Mouse (Mus musculus): Measurements from ENCODE around the gene Engase. TPM values are rescaled to one million over a fixed set of nuclear protein-coding genes. Genes with fewer than 3 reads are reported as not detected.

The Engase gene
- polyA plus RNA-seq, 1 experiment = 18.3 TPM

DNA sequence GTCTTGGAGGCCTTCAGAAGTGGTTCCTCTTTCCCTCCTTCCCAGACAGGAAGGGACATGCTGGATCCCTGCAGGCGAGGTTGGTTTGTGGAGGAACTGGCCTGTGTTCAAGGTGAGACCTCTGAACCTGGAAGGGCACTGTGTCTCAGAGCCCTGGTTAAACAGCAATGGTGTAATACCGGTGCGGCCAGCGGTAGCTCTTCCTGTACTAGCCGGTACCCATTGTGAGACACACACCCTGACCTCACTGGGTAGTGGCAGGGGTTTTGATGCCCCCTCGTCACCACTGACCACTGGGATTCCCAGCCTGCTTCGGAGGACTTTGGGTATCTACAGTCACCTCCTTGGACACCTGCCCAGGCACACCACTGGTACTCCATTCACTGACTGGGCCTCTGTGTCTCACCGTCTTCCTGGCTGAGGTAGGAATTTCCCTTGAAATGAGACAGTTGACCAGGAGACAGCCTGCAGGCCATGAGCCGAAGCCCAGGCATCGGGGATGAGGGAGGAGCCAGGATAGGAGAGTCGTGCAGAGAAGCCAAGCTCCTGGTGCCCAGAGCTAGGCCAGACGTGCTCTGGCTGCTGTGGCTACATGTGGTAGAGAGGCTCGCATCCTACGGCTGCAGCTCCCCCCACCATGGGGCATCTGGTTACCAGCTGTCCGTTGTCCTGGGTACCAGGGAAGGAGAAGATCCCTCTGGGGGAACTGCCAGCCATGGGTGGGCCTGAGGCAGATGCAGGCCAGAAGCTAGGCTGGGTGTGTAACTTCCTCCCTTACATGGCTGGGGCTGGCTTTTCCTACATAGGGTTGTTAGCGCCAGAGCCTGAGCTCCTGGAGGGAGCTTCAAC is 45.3 kb upstream of the Engase start:
- no peak overlapping the region for H3K4me3 ChIP-seq (ENCODE audit: low read depth, low read length)
- no peaks in the 10 kb centered on the region for H3K27me3 ChIP-seq (ENCODE audit: control insufficient read depth, insufficient read depth, low read length)
- TF ChIP-seq POLR2A (IDR thresholded peaks at IDR 0.05; ENCODE audit: low read depth, low read length) = no peak
- TF ChIP-seq CTCF (IDR thresholded peaks at IDR 0.05; ENCODE audit: extremely low read depth, insufficient read length, insufficient replicate concordance, low read depth, low read length) = no peak
- no peak overlapping the region for H3K27ac ChIP-seq (ENCODE audit: insufficient read depth, low read depth, low read length)
- 82% methylated on average over 16 of the region's 16 CpGs for WGBS
- peaks cover 4% of the 10 kb centered on the region; the same call in 1 of the 2 replicates for H3K4me1 ChIP-seq (ENCODE audit: control insufficient read depth, insufficient read depth, insufficient read length, low read length)
- no peaks in the 10 kb centered on the region for H3K36me3 ChIP-seq (ENCODE audit: control insufficient read depth, insufficient read depth, low read length)

DNA sequence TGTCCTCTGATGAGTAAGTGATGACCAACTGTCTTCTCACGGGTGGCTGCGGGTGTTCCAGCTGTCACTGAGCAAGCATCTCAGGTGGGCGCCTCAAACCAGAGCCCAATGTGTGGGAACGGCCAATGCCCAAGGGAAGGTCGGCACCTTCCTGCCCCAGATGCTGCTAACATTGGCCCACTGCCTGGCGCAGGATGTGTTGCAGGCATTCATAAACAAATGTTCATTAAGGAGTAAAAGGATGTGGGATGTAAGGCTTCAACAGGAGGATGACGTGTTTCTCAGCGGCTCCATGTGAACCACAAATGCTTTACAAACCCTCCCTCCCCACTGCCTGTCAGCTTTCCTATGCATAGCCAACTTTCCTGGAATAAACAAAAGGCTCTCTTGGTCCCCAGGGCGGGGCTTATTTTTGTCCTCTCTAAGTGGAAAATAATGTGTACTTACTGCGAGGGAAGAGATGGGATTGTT is 43.2 kb upstream of the Engase start:
- Histone ChIP-seq H3K4me3 (ENCODE audit: low read depth, low read length) (no peak overlapping the region), H3K4me1 (ENCODE audit: control insufficient read depth, insufficient read depth, insufficient read length, low read length) (peaks cover 8% of the 10 kb centered on the region), H3K36me3 (ENCODE audit: control insufficient read depth, insufficient read depth, low read length) (no peaks in the 10 kb centered on the region), H3K27me3 (ENCODE audit: control insufficient read depth, insufficient read depth, low read length) (no peaks in the 10 kb centered on the region), H3K27ac (ENCODE audit: insufficient read depth, low read depth, low read length) (no peak overlapping the region; the same call in 1 of the 2 replicates)
- TF ChIP-seq CTCF (IDR thresholded peaks at IDR 0.05; ENCODE audit: extremely low read depth, insufficient read length, insufficient replicate concordance, low read depth, low read length) = no peak
- no peak for TF ChIP-seq POLR2A (IDR thresholded peaks at IDR 0.05; ENCODE audit: low read depth, low read length)
- 73% methylated on average over 10 of the region's 10 CpGs for WGBS

DNA sequence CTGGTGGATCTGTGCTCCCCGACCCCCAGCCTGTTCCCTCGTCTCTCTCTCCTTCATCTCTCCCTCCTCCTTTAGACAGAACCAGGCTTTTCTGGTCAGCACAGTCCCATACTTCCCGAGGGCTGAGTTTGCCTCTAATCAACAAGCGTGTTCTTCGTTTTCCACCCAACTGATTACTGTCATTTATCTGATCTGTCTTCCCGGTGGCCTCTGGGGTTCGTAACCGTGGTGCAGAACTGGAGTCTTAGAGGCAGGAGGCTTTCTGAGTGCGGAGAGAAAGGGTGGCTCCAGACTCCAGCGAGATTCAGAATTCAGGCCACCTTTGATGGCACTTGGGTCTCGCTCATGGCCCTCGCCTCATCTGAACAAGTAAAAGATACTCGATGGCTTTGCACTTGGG is 42.5 kb upstream of the Engase start:
- H3K4me1 ChIP-seq (ENCODE audit: control insufficient read depth, insufficient read depth, insufficient read length, low read length) = peaks cover 12% of the 10 kb centered on the region
- H3K27me3 ChIP-seq (ENCODE audit: control insufficient read depth, insufficient read depth, low read length) = no peaks in the 10 kb centered on the region
- no peak overlapping the region for H3K4me3 ChIP-seq (ENCODE audit: low read depth, low read length)
- no peaks in the 10 kb centered on the region for H3K36me3 ChIP-seq (ENCODE audit: control insufficient read depth, insufficient read depth, low read length)
- H3K27ac ChIP-seq (ENCODE audit: insufficient read depth, low read depth, low read length) = no peak overlapping the region
- TF ChIP-seq POLR2A (IDR thresholded peaks at IDR 0.05; ENCODE audit: low read depth, low read length) (no peak), CTCF (IDR thresholded peaks at IDR 0.05; ENCODE audit: extremely low read depth, insufficient read length, insufficient replicate concordance, low read depth, low read length) (no peak)
- 55% methylated on average over 13 of the region's 13 CpGs for WGBS

DNA sequence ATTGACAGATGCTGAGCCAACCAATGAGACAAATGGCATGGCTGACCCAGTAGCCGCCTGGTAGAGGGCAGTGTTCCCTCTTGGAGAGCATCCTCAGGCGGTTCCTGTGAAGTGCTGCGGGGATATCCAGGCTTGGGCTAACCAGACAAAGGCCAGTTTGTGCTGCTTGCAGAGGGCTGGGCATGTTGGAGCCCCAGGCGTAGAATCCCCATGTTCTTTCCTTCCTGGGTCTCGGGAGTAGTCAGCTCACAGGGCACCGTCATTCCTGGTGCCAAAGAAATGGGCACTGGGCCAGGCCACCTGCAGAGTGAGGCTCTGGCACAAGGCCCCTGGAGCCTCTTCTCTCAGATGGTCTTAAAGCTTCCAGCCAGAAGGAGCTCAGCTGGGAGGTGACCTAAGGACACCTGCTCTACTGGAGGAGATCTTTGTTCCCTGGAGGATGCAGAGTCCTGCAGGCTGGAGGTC is 40.1 kb upstream of the Engase start:
- TF ChIP-seq POLR2A (IDR thresholded peaks at IDR 0.05; ENCODE audit: low read depth, low read length) (no peak), CTCF (IDR thresholded peaks at IDR 0.05; ENCODE audit: extremely low read depth, insufficient read length, insufficient replicate concordance, low read depth, low read length) (peak; percentile 10; the same call in 1 of the 2 replicates)
- peaks cover 13% of the 10 kb centered on the region for H3K4me1 ChIP-seq (ENCODE audit: control insufficient read depth, insufficient read depth, insufficient read length, low read length)
- H3K4me3 ChIP-seq (ENCODE audit: low read depth, low read length) = no peak overlapping the region
- WGBS = 9% methylated on average over 6 of the region's 6 CpGs
- no peak overlapping the region for H3K27ac ChIP-seq (ENCODE audit: insufficient read depth, low read depth, low read length)
- H3K36me3 ChIP-seq (ENCODE audit: control insufficient read depth, insufficient read depth, low read length) = no peaks in the 10 kb centered on the region
- no peaks in the 10 kb centered on the region for H3K27me3 ChIP-seq (ENCODE audit: control insufficient read depth, insufficient read depth, low read length)

DNA sequence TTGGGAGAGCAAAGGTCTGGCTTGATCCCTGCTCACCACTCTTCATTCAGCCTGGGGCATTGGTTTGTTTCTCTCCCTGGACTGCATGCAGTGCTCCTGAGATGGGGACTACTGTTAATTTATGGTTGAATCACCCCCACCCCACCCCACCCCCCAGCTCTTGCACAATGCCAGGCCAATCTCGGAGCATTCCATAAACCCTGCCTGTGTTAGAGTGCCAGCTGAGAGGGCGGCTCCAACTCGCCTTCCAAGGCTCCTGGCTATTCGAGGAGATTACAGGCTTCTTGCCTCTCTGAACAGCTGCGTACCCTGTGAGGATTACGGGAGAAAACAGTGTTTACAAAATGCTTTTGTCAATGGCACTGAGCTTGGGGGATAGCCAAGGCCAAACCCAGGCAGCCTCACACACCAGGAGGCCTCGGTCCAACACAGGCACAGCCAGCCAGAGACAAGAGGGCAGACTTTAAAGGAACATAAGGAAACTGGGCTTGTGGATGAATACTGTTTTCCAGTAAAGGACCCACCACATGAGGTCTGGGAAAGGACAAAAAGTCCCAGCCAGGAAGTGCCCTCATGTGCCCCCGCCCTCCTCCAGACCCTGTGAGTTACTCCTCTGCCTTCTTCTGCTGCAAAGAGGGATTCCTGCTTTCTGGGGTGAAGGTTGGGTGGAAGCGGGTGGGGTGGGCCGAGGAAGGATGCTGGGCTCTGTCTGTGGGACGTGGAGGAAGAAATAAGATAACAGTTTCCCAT is 37.8 kb upstream of the Engase start:
- TF ChIP-seq POLR2A (IDR thresholded peaks at IDR 0.05; ENCODE audit: low read depth, low read length) = no peak
- no peak for TF ChIP-seq CTCF (IDR thresholded peaks at IDR 0.05; ENCODE audit: extremely low read depth, insufficient read length, insufficient replicate concordance, low read depth, low read length)
- Histone ChIP-seq H3K4me1 (ENCODE audit: control insufficient read depth, insufficient read depth, insufficient read length, low read length) (peaks cover 19% of the 10 kb centered on the region), H3K27ac (ENCODE audit: insufficient read depth, low read depth, low read length) (peak overlapping the region; percentile 44; the same call in 1 of the 2 replicates), H3K27me3 (ENCODE audit: control insufficient read depth, insufficient read depth, low read length) (no peaks in the 10 kb centered on the region), H3K36me3 (ENCODE audit: control insufficient read depth, insufficient read depth, low read length) (no peaks in the 10 kb centered on the region), H3K4me3 (ENCODE audit: low read depth, low read length) (no peak overlapping the region)
- WGBS = 20% methylated on average over 11 of the region's 11 CpGs

DNA sequence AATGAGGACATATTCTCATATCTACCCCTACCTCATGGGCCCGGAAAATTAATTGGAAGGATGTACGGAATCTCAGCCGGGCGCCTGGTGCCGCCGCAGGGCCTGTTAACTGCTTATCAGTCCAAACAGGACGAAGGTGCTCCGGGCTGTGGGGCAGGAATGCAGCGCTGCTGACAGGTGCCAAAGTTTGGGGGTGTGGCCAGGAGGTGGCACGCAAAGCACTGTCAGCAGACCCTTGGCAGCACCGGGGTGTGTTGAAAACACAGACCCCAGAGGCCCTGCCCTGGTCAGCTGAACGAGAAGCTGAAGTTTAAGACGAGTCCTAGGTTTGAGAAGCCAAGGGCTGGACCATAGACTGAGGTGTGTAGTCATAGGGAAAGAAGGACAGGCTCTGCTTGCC is 33.9 kb upstream of the Engase start:
- Histone ChIP-seq H3K27me3 (ENCODE audit: control insufficient read depth, insufficient read depth, low read length) (no peaks in the 10 kb centered on the region), H3K4me1 (ENCODE audit: control insufficient read depth, insufficient read depth, insufficient read length, low read length) (peaks cover 10% of the 10 kb centered on the region), H3K4me3 (ENCODE audit: low read depth, low read length) (no peak overlapping the region), H3K27ac (ENCODE audit: insufficient read depth, low read depth, low read length) (no peak overlapping the region), H3K36me3 (ENCODE audit: control insufficient read depth, insufficient read depth, low read length) (no peaks in the 10 kb centered on the region)
- 34% methylated on average over 13 of the region's 13 CpGs for WGBS
- TF ChIP-seq POLR2A (IDR thresholded peaks at IDR 0.05; ENCODE audit: low read depth, low read length) = no peak
- no peak for TF ChIP-seq CTCF (IDR thresholded peaks at IDR 0.05; ENCODE audit: extremely low read depth, insufficient read length, insufficient replicate concordance, low read depth, low read length)

Data from small intestine, adult 2 months (tissue).